Mouse (Mus musculus): Measurements from ENCODE around the gene Ttc7b.

Gene Ttc7b

GRCm38 (mm10) chr12:100525939-100526338, 5.3 kb upstream of the Ttc7b start:
- peak; percentile 43 for DNase-seq (ENCODE audit: low spot score)

DNA sequence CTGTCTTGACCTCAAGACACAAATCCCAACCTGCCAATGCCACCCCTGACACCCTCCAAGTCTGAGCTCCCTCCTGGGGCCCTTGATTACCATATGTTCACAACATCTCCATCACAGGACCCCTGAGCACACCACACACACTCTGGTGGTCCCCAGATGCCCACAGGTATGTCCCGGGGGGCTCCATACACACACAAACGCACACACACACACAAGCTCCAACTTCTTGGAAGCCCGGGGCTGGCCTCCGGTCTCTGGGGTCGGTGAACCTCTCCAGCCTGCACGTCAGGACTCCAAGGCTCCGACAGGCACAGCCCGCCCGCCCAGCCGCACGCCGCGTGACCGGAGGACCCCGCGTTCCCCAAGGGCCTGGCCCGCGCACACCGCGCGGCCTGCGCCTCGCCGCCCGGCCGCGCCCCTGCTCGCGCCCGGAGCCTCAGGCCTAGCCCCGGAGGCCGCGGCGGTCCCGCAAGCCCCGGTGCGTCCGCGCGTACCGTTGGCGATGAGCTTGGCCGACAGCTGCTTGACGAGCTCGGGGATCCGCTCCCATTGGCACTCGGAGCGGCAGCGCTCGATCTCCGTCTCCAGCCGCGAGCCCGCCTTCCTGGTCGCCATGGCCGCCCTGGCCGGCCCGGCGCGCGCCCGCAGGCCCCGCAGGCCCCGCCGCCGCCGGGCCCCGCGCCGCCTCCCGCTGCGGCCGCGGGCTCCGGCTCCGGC, 391 bp downstream of the Ttc7b start:
- peak; percentile 28 for DNase-seq (ENCODE audit: low spot score)

DNA sequence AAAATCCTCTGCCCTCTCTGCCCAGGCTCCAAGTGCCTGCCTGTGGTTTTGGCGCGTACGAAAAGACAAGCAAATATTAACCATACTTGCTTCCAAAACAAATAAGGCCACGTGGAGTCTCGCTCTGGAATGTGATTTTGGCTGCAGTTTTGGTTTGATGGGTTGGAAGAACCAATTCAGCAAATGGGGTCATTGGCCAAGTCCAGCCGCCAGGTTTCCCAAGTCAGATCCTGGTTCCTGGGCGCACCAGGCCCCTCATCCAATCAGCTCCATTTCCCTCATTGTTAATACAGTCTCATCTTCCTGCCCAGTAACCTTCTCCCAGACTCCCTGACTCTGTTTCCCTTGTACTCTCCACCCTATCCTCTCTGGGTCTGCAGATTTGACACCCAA, 946 bp downstream of the Ttc7b start:
- DNase-seq (ENCODE audit: low spot score) = peak; percentile 76

DNA sequence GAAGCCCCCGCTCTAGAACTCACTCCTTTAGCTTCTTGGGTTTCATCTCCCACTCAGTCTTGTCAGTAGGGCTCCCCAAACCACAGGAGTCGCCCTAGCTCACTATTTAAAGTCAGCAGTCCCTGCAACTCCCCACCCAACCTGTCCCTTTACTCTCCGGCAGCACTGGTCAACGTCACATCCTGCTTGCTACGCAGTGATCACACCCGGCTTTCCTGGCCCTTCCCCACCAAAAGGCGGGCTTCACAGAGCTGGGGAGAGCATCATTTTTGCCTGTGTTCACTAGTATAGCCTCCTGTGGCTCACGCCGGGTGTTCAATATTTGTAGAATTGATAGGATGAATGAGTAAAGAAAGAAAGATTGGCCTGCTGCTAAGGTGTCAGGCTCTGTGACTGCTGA, 3.3 kb downstream of the Ttc7b start:
- DNase-seq (ENCODE audit: low spot score) = no peak

GRCm38 (mm10) chr12:100516161-100516838, 4.3 kb downstream of the Ttc7b start:
- DNase-seq (ENCODE audit: low spot score) = peak; percentile 21

GRCm38 (mm10) chr12:100515493-100515892, 5.1 kb downstream of the Ttc7b start:
- no peak for DNase-seq (ENCODE audit: low spot score)

GRCm38 (mm10) chr12:100514611-100515010, 6.0 kb downstream of the Ttc7b start:
- DNase-seq (ENCODE audit: low spot score) = no peak

DNA sequence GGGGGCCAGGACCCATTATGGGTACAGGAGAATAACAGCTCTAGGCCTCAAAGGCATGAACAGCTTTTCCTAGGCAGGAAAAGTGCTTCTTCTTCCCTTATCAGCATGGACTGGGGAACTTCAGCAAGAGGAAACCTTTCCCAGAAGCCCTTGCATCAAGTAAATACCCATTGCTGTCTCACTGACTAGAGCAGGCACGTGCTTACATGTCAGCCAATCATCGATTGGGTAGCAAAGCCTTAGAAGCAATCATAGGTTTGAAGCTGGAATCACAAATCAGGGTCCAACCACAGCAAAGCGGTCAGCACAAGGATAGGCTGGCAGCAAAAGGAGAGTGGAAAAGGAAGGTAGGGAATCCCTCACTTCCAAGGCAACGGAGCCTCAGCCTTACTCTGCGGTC, 7.5 kb downstream of the Ttc7b start:
- peak; percentile 12 for DNase-seq (ENCODE audit: low spot score)

DNA sequence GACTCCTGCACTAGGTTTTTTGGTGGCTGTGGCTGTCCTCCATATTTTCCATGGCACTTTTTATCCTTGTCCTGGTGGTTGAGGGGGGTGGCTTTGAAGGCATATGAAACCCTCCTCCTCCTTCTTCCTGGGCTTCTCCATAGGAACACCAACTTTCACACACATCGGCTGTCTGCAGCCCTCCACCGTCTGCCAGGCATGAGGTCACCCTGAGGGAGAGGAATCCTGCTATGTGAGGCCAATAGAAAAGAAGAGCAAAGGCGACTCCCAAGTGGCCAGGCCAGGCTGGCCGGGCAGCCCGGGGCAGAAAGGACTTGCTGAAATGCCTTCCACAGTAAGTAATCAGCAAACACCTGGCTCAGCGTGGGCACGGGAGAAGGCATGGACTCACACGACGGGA, 8.0 kb downstream of the Ttc7b start:
- peak; percentile 76 for DNase-seq (ENCODE audit: low spot score)

DNA sequence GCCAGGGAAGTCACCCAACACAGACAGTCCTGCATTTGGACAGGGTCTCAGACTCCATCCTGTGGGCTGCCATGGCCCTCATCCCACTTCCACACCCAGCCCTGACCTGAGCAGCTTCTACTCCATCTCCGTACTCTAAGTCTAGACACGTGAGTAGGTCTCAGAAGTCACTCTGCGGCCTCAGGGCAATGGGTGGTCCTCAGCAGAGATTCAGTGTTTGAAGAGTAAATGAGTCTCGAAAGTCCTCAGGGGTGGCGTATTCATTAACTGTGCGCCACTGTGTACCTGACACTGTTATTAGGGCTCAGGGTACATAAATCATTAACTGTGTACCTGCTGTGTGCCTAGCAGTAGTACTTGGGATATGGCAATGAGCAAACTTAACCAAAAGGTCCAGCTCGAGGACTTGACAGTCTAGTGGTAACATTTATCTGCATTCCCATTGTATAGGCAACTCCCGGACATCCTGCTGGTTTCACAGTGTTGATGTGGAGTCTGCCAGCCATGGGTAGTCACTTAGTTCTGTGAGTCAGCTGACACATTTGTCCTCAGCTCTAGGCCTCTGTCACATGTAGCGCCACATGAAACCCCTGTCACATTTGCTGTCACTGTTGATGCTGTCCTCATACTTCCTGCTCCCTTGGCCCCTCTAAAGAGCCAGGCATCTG, 10.9 kb downstream of the Ttc7b start:
- DNase-seq (ENCODE audit: low spot score) = no peak

- no peak for DNase-seq (ENCODE audit: low spot score)
Observed at GRCm38 (mm10) chr12:100508668-100509067, 12.0 kb downstream of the Ttc7b start.

GRCm38 (mm10) chr12:100505484-100505883, 15.1 kb downstream of the Ttc7b start:
- no peak for DNase-seq (ENCODE audit: low spot score)

GRCm38 (mm10) chr12:100504585-100504984, 16.0 kb downstream of the Ttc7b start:
- no peak for DNase-seq (ENCODE audit: low spot score)

DNA sequence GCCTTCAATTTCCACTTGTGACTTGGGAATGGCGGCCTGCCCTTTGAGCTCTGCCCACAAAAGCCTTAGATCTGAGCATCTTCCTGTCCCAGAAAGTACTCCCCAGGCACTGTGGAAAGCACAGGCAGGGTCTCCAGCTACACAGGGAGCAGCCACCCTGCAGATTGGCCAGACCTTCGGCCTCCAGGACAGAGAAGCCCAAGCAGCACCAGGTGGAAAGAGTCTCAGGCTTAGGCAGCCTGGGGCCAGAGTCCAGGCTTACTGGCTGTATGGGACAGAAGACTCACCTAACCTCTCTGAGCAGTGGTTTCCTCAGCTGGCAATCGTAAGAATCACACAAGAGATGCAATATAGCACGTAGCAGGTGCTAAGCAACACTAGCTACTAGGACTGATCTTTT, 17.0 kb downstream of the Ttc7b start:
- DNase-seq (ENCODE audit: low spot score) = no peak

GRCm38 (mm10) chr12:100502544-100502943, 18.1 kb downstream of the Ttc7b start:
- no peak for DNase-seq (ENCODE audit: low spot score)

- DNase-seq (ENCODE audit: low spot score) = no peak
Observed at GRCm38 (mm10) chr12:100501261-100501660, 19.4 kb downstream of the Ttc7b start.

- DNase-seq (ENCODE audit: low spot score) = no peak
Observed at GRCm38 (mm10) chr12:100499469-100499868, 21.2 kb downstream of the Ttc7b start.

- DNase-seq (ENCODE audit: low spot score) = peak; percentile 17
Observed at GRCm38 (mm10) chr12:100498006-100498405, 22.6 kb downstream of the Ttc7b start.

DNA sequence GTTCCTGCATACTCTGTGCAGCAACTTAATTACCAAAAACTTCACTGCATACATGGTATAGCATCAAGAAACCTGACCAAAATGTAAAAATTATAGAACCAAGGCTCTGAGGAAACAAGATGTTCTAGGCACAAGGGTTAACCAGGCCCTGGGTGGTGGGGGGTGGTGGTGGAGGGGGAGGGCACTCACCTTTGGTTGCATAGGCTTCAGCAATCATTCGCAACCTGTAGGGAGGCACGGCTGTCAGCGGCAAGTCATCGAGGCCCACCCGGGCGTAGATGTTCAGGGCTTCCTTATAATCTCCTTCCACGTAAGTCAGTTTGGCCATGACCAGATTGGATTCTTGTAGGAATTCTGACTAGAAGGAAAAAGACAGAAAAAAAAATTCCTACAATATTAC, 25.5 kb downstream of the Ttc7b start:
- DNase-seq (ENCODE audit: low spot score) = no peak

DNA sequence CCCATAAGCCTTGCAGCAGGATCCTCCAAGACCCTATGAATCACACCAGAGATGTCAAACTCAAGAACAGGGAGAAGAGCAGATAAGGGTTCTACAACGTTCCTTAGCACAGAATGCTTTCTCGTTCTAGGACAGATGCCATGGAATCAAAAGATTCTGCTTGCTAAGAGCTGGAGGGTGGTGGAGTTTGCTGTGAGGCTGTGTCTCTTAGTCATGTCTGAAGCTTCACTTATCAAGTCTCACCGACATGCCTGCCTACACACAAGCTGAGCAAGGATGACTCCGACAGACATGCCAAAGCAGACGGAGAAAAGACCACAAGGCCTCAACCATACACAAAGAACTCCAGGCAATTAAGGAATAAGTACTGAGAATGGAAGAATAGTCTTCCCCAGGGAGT, 27.4 kb downstream of the Ttc7b start:
- DNase-seq (ENCODE audit: low spot score) = no peak

DNA sequence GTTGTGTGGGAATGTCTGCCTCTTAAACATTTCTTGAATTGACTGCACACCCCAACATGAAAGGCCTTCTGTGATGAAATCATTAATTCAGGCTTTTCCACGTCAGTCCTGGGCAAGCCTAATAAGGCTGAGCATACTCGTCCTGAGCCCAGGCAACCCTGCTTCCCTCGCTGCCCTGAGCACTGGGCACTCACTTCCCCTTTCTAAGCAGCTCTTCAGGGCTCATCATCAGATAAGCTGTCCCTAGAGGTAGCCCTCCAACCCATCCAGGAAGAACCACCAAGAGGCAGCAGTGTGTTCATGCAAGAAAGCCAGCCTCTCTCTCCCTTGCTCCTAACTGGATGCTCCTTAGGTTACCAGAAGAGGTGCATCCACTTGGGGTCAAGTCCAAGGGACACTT, 27.9 kb downstream of the Ttc7b start:
- DNase-seq (ENCODE audit: low spot score) = no peak

GRCm38 (mm10) chr12:100491967-100492611, 28.5 kb downstream of the Ttc7b start:
- no peak for DNase-seq (ENCODE audit: low spot score)

DNA sequence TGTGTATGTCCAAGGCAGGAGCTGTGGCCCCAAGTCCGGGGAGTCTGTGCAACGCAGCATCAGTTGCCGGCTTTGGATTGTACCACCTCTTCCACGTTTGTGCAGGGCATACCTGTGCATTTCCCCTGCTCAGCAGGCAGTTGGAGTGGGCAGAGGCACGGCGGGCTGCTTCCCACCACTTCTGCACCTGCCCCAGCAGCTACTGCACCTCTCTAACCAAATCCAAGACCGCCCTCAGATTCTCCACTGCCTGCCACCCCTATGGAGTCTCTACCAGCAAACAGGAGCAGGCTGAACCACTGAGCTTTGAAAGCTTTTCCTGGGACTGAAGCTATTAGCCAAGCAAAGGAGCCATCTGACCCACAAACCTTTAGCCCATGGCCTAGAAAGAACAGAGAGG, 30.8 kb downstream of the Ttc7b start:
- no peak for DNase-seq (ENCODE audit: low spot score)

Measured in adipocyte (in vitro differentiated cells).